Mouse (Mus musculus): Measurements from ENCODE around the gene Dgkb. TPM values are rescaled to one million over a fixed set of nuclear protein-coding genes. Genes with fewer than 3 reads are reported as not detected.

Gene Dgkb
- total RNA-seq, 2 experiments from 2014 or later: 161 to 173 TPM

DNA sequence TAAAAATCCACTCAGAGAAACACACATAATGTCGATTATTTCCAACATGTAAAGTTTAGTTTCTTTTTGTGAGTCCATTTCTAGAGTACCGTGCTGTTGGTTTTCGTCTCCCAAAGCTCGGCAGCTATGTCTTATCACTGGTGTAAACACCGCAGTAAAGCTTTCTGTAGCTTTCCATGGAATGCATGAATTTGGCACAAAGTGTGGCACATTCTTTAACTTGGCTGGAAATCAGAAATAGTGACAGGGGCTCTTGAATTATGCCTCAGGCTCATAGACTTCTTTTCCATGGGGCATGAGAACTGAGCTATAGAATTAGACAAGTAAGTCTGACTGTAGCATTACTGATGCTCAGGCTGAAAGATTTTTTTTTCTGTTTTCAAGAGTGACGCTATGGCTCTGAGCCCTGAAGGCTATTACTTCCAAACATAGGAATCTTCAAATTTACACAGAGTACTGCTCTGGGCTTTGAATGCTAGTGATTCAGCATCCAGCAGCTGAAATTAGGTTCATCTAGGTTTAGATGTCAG is 179.0 kb downstream of the Dgkb start:
- no peak for DNase-seq

DNA sequence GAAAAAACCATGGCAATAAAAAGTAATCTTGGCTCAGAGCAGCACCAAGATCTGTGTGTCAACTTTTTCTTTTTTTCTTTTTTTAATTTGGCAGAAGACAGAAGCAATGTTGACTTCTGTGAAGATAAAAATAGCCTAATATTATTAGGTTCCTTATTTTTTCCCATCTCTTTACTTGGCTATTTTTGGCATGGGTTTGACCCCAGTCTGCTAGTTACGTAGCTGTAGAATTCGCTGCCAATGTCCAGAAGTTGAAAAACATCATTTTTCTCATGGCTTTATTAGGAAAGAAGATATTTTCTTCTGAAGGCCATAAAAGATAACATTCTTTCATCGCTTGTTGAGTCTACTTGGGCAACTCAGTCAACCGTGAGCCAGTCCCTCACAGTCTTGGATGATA is 200.1 kb downstream of the Dgkb start:
- DNase-seq: no peak

DNA sequence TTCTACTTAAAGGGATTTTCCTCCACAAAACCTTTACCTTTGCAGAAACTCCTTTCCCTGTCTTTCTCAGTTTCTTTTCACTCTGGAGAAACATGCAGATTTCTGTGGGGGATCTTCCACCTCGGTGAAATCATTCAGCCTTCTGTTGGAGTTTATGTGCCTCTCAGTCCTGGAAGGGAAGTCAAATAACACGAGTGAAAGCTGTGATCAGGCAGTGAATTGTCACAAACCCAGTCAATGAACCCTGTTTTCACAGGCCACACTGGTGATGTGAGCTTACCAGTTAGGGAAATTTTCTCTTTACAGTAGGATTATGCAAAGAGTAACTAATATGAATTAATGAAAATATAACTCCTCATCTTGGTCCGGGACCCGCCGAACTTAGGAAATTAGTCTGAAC is 229.7 kb downstream of the Dgkb start:
- no peak for DNase-seq

DNA sequence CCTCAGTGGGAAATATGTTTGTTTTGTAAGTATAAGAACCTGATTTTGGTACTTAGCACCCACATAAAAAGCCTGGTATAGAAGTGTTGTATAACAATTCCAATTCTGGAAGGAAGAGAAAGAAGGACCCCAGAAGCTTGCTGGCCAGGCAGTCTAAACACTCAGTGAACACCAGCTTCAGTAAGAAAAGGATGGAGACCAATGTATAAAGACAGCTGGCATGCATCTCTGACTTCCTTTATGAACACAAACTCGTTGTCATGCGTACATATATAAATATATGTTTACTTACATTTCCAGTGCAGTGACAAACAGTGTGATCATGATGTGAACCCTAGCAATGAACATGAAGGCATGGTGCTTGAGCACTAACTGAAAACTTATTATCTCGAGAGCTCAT is 270.7 kb downstream of the Dgkb start:
- DNase-seq: no peak

DNA sequence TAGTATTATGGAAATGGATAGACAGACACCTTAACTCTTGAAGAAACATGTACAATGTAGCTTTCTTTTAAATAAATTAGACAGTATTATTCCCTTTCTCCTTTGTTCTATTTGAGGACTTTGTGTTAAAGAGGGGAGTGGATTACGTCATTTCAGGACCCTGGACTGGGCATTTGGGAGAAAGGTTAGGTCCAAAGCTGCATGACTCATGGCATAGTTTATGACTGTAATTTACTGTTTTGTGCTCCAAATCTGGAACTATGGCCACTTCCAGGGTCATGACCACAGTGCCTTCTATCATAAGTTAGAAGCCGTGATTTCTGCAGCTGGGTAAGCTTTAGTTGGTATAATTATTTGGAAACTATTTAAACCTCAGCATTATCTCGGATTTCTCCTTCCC is 294.4 kb downstream of the Dgkb start:
- no peak for DNase-seq

DNA sequence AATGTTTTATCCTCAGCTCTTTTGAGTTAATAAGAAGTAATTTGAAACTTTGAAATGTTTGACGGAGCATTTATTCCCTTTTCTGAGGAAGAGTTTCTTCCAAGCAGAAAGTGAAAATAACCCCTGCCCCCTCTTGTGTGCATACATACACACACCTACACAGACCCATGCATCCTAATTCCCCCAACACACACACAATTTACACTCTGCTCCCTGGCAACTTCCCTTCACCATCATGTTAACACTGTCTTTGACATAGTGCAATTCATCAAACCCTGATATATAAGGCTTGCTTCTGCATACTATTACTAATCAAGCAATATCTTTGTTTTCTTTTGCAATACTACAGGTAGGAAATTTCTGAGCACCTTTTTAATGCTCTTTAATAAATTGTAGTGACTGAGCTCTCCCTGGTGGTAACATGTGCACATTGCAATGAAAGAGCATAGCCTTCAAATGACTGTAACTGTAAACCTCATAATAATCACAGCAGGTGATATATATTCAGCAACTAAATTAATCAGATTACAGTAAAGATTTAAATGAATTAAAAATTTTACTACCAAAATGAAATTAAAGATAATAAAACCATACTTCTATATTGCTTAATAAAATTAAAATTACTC is 297.6 kb downstream of the Dgkb start:
- DNase-seq: no peak

DNA sequence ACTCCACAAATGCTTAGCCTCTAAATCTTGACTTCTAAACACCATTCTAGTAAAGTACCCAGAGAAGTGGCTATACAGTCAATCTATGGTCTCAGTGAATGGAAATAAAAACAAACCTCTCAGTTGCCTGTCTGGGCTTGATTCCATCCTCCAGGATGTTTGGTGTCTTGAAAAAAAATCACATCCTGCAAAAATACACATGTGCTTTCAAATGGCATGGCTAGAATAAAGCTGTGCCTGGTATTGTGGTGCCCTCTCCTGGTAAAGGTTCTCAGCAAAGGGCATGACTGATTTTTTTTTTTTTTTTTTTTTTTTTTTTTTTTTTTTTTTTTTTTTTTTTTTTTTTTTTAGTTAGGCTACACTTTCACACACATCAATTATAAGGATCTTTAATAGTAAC is 306.0 kb downstream of the Dgkb start:
- no peak for DNase-seq

DNA sequence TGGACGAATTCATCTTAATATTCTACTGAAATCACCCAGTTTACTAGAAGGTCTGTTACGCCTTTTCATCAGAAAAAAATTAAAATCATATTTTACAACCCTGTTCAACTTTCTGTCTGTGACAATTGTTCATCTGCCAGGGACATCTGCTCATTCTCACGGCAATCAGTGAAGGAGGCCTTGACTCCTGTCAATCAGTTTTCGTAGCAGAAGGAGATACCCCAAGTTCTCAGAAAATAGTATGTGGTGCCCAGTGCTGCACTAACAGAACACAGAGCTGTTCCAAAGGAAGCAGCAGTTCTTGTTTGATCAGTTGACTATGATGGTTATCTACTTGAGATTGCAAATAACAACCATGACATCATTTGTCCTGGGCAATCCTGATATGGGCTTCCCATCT is 307.8 kb downstream of the Dgkb start:
- peak in 1 of 2 experiments; percentile 20 for DNase-seq

DNA sequence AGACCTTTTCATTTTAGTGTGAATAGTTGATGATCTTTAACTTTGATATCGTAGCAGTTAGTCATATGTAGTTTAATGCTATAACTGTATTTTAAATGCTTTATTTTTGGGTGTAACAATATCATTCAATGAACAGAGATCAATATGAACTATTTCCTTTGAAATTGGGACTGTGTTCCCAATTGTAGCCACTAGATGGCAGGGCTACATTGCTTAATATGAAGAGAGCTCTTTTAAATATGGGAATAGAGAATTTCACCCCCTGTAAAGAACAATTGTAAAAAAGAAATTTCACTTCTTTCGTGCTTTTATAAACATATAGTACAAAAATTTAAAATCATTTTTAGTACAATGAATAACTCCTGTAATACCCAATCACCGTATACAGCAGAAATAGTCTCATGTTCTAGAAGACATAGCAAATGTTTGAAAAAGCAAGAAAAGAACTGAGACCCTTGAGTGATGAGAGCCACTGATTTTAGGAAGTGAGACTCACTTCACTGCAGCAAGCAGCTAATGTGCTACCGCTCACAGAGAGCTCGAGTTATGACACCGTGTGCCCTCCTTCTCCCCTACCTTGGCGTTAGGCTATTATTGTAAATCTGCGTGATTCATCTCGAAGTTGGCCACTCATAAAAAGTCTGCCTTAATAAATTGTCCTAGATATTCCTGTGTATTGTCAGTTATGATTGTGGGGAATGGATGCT is 312.8 kb downstream of the Dgkb start:
- no peak for DNase-seq

DNA sequence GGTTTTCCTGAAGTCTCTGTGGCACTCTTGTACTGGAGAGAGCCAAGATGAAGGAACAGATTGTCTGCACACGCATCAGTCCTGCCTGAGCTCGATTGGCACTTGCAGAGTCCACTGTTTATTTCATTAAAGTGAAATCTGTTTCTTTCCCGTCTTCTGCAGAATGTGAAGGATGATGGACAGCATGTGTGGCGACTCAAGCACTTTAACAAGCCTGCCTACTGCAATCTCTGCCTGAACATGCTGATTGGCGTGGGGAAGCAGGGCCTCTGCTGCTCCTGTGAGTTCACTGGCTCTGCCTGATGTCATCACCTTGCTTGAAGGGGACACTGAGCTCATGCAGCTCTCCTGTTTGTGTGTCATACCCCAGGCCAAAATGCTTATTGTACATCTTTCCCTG is 318.9 kb downstream of the Dgkb start:
- DNase-seq: no peak

DNA sequence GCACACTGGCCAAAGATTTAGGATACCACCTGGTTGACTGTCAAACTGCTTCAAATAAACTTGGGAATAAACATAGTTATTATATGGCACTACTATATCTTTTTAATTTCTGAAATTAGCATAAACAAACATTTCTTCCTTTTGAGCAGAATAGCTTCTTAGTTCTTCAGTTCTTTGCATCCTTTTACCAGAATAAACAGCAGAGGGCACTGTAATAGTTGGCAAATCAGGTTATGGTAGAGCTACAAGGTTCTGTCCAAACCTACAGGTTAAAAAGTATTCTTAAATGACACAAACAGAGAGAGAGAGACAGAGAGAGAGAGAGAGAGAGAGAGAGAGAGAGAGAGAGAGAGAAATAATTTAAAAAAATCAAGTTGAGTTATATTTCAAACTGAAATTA is 322.5 kb downstream of the Dgkb start:
- DNase-seq: no peak

DNA sequence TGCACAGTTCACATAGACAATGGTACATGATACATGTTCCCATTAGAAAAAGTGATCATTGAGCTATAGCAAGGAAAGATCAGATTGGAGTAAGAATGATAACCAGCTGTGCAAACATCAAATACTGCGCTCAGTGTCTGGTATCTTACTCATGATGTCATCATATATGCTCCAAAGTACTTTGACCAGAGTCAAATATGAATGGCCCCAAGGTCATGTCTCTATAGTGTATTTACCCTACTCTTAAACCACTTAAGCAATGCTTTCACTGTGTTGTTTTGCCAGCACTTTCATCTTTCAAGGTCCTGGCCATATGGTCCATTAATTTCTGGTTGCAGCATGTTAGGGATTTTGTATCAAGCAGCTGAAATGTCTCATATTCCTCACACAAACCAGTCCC is 415.1 kb downstream of the Dgkb start:
- no peak for DNase-seq

DNA sequence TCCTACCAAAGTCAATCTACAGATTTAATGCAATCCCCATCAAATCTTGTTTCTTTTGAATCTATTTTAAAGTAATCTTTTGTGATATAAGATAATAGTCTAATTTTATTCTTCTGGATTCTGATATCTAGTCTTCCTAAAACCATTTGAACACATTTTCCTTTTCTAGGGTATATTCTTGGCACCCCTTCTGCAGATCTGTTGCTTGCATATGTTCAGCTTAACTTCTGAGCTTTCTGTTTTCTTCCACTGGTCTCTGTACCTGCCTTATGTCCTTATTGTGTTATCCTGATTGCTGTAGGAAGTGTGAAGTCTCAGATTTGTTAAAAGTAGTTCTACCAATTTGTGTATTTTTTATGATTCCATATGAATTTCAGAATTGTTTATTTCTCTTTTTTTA is 451.3 kb downstream of the Dgkb start:
- DNase-seq: no peak

DNA sequence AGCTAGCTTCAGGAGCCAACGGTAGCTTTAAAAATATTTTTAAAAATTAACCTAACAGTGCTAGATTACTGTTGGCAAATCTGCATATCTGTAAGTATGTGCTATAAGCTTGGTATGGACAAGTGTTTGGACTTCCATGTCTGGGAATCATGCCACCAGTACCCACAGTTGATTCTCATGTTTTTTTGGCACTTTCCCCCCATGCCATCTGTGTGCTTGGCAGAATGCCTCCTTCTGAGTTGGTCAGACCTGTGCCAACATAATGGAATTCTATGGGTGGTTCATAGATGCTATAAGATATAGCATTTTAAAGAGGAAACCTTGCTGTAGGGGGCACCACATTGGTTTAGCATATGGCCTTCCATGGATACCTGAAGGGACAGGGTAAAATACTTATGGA is 484.0 kb downstream of the Dgkb start:
- DNase-seq: peak; percentile 34 to 40

DNA sequence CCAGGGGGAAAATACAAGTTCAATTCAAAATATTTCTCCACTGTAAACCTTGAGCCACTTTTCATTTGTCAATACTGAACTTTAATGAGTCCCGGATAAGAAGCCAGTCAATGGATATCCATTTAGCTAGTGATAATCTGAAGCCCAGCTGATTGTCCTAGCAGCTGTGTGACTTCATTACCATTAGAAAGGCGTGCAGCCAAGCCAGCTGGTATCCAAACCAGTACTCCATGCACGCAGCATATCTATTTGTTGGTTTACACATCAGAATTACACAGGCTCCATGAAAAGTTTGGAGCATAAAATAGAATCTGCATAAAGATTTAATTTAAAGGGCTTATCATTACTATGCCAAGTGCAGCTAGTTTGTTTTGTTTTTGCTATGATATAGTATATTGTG is 486.3 kb downstream of the Dgkb start:
- no peak for DNase-seq

DNA sequence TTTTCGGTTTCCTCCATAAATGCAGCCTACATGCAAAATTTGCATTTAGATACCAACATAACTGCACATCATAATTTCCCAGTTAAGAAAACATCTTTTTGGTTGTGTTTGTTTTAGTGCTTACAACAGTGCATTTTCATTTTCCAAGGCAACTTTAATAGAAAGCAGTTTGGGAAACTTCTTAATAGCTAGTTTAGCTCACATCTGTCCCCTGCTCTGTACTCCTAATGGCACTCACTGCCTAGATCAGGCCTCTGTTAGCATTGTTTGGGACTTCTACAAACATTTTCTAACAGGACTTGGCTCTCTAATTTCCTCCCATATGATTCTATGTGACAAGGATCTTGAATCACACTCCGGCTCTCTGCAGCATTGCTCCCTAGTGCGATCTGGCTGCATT is 486.7 kb downstream of the Dgkb start:
- DNase-seq: no peak

DNA sequence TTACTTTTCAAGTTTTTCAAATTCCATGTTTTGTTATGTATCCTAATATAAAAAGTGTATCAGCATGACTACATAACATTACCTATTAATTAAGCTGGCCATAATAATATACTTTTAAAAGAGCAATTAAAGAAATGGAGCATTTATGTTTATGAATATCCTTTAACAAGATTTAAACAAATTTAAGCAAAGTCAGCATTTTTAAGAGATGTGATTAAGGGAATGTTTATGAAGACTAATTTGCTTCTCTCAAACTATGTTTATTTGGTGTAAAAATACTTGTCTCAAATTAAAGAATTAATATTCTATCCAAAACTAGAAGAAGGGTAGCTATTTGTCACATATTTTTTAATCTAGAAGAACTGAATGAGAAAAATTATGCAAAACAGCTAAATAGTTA is 492.4 kb downstream of the Dgkb start:
- no peak for DNase-seq

DNA sequence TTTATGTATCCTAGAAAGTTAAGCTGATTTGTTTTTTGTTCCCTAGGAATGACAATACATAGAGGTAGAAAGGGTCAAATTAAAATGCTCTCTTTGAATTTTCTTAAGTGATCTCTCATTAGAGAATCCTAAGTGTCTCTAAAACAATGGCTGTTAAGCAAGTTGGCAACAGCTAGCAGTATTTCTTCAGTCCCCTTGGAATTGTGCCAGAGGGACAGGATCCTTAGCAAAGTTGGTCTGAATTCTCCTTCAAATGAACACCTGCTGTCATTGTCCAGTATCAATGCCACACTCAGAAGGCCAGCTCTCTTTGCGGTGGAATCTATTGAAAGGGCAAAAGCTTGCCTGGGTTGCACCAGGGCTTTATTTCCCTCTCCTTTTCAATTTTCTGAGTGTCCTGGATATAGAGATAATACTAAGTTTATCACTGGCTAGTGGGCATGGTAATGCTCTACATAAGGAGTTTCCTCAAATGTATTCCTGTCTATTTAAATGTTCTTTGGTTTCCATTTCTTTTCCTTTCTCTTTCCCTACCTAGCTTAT is 510.3 kb downstream of the Dgkb start:
- no peak for DNase-seq

DNA sequence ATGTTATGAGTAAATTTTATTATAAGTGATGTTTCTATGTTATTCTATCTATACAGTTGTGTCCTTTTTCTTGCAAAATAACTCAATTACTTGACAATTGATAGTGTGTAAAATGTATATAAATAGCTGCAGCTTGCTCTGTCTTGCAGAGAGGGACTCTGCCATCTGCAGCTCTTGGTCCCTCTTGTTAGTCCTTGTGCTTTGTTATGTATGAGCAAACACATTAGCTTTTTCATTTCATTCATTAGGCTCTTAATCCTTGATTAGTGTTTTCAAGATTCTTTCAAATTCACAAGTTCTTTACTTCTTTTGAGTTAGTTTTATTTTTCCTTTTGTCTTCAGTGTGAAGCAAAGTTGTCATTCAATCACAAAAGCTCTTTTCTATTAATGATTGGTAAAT is 511.3 kb downstream of the Dgkb start:
- DNase-seq: no peak

DNA sequence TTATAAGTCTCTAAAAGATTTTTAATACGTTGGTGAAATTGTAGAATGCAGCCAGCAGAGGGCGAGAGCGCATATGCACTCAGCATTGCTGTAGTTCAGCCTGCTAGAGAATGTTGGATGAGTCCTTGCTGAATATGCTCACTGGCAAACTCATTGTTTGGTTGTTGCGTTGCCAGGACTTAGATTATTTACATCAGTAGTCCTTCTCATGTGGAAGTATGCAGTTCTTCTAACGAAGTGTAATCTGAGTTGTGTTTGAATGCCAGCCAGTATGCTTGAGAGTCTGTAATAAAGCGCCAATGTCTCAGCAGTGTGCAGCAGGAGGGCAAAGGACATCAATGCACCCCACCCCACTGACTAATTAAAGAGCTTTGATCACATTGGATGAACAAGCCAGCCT is 525.1 kb downstream of the Dgkb start:
- peak; percentile 29 to 57 for DNase-seq

DNA sequence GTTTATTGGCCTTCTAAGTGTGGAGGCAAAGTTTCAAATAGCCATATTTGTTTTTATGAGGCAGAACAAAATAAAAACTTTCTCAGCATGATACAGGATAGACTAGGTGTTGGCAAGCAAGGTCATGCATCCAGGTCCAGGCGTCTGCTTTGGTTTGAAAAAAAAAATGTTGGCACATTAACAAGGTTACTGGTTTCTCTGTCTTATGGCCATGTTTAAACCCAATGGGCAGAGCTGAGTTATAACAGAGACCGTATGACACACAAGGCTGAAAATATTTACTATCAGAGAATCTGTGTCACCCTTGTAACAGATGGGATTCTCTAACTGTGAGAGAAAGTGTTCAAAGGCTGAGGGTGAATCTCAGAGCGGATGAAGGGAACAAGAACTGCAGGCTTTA is 535.0 kb downstream of the Dgkb start:
- DNase-seq: no peak

DNA sequence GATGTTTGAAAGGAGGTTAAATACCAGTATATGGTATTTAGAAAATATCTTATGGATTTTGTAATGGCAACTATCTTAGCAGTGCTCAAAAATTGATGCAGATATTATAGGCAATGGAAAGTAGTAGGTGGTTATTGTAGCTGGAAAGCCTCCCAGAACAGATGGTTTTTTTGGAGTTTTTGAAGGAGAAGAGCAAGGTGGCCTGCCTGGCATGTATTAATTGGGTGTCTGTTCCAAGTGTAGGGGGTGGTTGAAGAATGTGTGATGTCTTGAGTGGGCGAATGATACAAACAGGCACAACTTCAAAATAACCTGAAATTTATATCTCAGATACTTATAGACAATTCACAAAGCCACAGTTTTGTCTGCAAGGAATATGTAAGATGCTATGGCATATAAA is 538.9 kb downstream of the Dgkb start:
- DNase-seq: peak; percentile 18 to 21

DNA sequence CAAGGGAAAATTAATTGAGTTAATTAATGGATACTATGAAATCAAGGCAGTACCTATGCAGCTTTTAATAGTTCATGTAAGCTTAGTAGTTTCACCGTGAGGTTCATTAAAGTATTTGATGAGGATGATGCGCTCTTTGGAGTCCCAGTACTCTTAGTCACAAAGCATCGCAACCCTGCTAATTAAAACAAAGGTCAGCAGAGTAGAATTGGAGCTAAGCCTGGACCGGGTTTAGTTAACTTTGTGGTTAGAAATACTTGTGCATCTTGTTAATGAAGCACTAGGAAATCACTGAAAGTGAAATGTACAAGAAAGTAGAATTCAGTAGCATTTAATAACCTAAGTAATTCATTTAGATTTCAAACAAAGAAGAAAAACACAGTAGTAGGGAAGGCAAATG is 544.0 kb downstream of the Dgkb start:
- no peak for DNase-seq

DNA sequence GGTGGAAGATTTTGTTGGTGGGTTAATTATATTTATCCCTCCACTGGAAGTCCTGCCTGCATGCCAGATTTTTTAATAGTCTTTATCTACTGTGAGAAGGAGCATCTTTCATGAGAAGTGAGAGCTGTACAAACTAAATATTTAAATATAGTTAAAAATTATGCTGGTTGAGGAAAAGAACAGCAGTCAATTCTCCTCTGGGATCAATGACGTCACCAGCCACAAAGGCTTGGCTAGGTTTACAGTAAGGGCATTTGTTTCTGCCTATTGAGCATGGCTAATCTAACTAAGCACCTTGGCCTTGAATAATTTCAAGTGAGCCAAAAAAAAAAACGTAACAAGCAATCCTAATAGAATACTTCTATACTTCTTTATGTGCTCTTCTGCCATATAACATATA is 554.1 kb downstream of the Dgkb start:
- no peak for DNase-seq
